Mouse (Mus musculus) 3T3-L1 (cell line): ENCODE measurements around the gene Gm20837.
"Not testable (repeated sequence)": the region's sequence is repeated elsewhere in the genome, so short reads cannot be mapped to it uniquely, and the experiment has no call there.

Source experiments
- DNase-seq: peaks from one replicate; pipeline ENCODE4 v3.0.0-alpha.2; 2015; ENCODE audit warnings: low read depth, low spot score

The Gm20837 gene

DNA sequence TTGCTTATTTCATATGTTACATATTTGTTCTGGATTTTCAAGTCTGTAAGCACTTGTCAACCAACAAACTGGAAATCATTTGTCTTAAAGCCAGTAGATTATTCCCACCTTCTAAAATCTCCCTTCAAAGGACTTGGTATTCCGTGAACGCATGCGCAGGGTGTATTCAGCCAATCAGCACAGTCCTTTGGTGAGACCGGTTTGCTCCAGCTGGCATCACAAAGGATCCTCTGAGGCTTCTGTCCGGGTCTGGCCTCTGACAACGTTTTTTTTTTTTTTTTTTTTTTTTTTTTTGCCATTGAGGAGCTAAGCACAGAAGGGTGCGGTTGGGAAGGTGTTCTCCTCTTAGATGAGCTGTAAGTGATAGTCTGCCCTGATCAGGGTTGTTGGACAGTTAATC is at the start of gene Gm20837:
Gene Gm20837, plus strand, starts transcription at position 301 of the 400 bp plus-strand sequence.
- DNase-seq, result not testable (repeated sequence)
